Mouse (Mus musculus) R1 (cell line): ENCODE data around the gene Srr.

Experiments used
- DNase-seq: peaks from one replicate; pipeline ENCODE4 v3.0.0-alpha.2; 2018; ENCODE audit warnings: low read depth, low spot score

The Srr gene

DNA sequence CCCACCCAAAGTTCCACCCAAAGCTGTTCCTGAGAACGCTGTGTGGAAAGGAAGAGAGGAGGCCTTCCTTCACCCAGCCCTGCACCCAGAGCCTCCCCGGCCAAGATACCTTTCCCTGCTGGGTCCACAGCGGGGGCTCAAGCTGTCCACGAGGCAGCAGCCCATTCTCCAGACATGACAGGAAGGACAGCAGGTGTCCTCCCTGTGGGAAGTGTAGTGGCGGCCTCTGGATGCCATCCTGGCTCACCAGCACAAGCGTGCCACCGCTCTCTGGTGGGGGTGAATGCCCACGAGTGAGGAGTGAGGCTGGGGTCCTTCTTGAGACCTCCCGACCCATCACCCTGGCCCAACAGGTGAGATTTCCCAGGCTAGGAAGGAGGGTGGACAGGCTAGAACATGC, 60.5 kb downstream of the Srr start:
- no peak for DNase-seq

DNA sequence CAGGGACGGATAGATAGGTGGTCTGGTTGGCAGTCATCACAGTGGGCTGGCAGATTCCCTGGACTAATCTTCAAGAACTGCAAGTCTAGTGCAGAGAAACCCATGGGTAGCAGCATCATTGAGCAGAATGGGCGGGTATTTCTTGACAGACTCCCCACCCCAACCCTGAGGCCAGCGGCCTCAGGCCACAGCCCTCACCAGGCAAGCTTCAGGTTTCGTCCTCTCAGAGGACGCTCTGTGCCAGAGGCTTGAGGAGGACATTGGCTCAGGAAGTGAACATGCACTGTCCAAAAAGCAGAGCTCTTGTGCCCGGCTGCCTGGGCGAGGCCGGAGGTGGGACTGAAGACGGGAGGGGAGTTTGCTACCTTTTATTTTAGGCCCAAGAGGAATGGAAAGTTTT, 61.3 kb downstream of the Srr start:
- no peak for DNase-seq

DNA sequence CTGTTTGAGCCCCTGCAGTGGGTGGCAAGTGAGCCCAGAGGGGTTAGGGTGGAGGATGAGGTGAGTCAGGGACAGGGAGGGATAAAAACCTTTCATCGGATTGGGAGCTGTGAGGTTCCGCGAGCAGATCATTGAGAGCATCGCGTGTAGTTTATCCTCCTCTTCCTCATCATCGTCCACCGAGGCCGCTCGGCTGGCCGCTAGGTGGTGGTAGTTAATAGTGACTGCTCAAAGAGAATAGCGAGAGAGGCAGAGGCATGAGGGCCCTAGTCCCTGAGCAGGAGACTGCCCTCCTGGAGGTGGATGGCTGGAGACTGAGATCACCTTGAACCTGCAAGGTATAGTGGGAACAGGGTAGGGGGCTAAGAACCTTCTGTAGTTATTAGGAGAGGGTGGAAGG, 62.3 kb downstream of the Srr start:
- DNase-seq: no peak

DNA sequence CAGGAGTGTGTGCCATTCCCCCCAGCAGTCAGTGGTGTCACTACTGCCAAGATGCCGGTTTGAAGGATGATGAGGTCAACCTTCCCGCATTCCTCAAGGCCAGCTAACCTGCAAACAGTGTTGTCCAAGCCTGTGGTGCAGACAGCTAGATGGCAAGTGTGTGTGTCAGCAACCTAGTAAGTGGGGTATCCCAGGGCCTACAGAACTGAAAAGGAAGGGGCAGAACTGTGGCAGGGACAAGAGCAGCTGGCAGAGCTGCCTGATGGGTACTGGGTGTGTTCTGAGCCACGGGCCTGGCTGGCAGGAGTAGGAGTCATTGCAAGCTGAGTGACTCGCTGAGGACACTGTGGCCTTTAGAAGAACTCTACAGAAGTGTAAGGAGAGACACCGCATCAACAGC, 63.6 kb downstream of the Srr start:
- no peak for DNase-seq

DNA sequence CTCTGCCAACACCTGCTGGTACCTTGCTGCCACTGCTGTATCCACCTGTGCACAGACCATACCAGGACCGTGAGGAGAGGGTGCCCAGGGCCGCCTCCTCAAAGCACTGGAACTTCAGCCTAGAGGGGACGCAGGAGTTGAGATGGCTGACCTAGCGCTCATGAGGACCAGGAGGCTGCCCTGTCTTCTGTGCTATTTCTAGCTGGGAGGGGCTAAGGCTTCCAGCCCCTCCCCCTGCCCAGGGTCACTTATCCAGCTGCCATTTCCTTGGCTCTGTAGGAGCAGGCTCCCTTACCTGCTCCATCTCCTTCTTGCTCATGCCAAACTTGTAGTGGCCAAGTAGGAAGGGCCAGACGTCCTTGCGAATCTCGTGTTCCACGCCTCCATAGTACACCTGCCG, 68.0 kb downstream of the Srr start:
- peak; percentile 61 for DNase-seq
